Mouse (Mus musculus) granulocyte monocyte progenitor cell, adult 5-6 weeks (primary cell): Measurements from ENCODE around the gene Agbl4. TPM values are rescaled to one million over a fixed set of nuclear protein-coding genes. Genes with fewer than 3 reads are reported as not detected.
A peak's percentile ranks its signal among the peaks of the same experiment; 100 is the strongest.

Experiments
- ATAC-seq: replicated peaks from 2 replicates; pipeline ENCODE4 v1.8.0; 2016; ENCODE audit warnings: mild to moderate bottlenecking, moderate TSS enrichment, inconsistent platforms; ENCODE audit not compliant: poor library complexity, severe bottlenecking
- total RNA-seq, 2 experiments: library from RNA; stranded (forward) in 1 of 2; stranded (reverse) in 1 of 2; fragments of 200-712, 200-1000 nt in 1 of 2; fragments of >200 nt in 1 of 2; fragmentation: Nextera tagmentation in 1 of 2; gene quantifications; 2 replicates each; pipeline ENCODE4 v1.2.3; 2014 to 2017

The Agbl4 gene
- total RNA-seq, 2 experiments from 2014 or later, result not detected

GRCm38 (mm10) chr4:111432013-111432412 lies 1034.6 kb downstream of the Agbl4 start:
- ATAC-seq, result no peak

- no peak for ATAC-seq
Measured at GRCm38 (mm10) chr4:111432417-111432816, 1035.0 kb downstream of the Agbl4 start.

- ATAC-seq, result no peak; the same call in 1 of the 2 replicates
Measured at GRCm38 (mm10) chr4:111441709-111442108, 1044.2 kb downstream of the Agbl4 start.

DNA sequence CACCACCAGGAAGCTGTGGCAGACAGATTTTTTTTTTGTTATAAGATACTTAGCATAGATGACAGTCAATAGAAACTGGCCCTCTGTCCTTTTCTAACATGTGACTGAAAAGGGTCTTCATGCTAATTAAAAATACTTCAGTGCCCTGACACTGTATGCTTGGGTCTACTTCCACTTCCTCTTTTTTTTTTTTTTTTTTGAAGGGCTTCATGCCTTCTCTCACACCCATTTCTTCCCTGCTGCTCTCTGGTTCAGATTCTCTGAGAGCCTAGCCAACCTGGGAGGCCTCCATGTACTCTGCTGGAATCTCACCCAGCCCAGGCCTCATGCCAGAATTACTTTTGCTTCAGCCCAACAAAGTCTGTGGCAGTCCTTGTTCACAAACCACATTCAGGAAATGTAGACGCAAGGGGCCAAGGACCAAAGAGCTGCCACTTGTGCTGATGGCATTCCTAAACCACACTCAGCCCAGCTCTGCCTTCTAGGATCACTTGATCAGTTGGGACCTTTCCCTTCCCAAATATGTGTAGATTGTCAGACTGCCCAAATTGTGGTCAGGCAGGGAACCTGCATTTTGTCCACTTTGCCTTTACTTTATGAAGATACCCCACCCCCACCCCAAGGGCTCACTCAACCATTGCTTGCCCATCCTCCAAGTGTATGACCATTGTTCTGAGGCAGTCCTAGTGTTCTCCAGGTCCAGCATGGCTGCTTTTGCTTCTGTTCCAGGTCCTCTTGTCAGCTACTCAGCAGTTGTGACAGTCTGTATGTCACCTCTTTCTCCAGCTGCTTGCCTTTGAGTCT lies 1045.2 kb downstream of the Agbl4 start:
- ATAC-seq, result peak; percentile 73

- ATAC-seq, result no peak
Measured at GRCm38 (mm10) chr4:111443906-111444615, 1046.6 kb downstream of the Agbl4 start.

DNA sequence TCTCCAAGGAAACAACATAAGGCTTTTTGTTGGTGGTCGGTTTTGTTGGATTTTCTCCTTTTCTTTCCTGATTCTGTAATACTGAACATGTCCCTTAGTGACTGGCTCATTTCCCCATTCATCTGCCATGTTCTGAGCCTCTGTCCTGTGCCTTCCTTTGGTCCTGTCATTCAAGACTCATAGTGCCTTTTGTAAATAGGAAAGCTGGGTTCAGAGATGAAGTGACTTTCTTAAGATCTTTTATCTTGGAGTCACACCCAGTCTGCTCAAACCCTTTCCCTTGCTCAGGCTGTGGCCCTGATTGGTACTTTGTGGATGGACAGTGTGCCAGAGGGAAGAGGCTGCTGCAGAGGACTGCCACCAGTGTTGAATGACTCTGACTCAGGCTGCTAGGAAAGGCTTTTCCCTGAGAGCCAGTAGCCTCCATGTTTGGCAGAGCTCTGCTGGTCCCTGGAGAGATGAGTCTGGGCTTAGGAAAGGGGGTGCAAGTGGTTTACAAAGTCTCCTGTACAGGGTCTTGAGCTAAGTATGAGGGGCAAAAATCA lies 1047.2 kb downstream of the Agbl4 start:
- ATAC-seq, result no peak

DNA sequence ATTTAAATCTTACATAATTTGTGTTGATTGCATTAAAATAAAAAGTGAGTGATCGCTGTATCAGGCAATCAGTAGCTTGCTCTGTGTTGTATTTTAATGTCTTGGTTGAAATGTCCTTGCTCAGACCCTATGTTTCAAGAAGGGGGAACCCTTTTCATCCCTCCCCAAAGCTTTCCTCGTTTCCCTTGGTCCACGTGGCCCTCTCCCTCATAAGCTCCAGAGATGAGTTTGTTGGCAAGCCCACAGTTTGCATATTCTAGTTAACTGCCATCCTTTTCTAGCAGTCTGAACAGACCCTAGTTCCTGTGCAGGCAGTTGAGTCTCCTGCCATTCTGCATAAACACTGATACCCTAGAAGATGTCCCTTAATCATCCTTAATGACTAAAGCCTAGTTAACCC lies 1050.5 kb downstream of the Agbl4 start:
- ATAC-seq, result no peak

DNA sequence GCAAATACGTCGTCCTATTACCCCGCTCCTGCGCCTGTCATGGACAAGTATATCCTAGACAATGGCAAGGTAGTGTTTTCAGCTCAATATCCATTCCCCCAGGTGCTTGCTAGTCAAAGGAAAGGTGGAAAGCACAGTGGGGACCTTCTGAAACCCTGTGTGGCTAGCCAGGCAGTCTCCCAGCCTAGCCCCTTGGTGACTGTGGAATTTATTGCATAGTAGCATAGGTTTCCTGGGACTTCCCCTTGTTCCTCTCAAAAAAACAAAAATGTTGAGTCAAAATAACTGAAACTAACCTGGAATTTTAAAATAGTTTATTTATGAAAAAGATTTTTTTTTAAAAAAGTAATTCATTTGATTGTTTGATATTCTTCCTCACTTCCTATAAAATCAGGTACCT lies 1051.1 kb downstream of the Agbl4 start:
- no peak for ATAC-seq

DNA sequence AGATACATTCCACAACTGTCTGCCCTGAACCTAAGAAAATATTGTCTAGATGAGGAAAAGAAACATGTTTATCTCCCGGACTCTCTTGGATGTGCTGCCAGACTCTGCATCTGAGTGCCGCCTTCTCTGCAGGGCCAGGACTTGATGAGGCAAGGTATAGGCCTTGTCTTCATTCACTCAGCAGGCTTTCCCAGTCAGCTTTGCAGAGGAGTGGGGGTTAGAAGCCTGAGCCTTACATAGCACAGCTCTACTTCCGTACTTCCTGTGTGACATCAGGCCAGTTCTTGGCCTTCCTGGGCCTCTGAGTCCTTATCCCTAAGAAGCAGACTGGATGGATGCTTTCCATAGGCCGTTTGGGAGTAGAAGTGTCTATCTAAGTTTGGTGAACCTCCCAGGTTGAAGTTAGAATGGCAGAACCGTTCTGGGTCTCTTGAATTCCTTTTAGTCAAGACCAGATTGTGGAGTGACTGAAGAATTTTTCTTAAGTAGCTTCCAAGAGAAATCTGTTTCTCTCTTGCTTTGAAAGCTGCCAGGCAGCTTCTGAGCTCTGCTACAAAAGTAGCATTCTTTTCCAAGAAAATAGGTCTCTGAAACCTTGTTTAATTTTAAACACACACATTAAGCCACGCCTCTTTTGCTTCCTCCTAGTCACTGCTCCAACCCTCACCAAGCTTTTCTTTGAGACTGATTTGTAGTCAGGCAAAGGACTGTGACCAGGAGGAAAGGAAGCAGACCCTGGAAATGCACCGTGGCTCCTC lies 1052.2 kb downstream of the Agbl4 start:
- no peak for ATAC-seq

GRCm38 (mm10) chr4:111451283-111451918 lies 1053.9 kb downstream of the Agbl4 start:
- ATAC-seq, result no peak

DNA sequence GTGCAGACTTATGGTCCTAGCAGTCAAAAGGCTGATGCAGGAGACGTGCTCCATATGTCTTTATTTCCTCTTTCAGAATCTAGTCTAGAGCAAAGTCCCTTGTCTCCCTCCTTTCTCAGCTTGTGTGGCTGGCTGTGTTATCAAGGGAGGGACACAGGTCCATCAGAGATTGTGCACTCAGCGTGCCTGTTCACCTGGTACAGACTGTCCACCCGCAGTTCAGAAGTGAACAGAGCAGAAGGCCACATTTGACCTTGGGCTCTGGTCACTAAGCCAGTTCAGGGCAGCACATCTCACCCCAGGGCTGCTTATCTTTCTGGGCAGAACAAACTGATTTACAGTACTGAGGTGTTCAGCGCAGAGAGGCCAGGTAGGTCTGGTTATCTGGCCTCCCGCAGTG lies 1054.7 kb downstream of the Agbl4 start:
- no peak for ATAC-seq

- no peak for ATAC-seq
Measured at GRCm38 (mm10) chr4:111453275-111453674, 1055.8 kb downstream of the Agbl4 start.

DNA sequence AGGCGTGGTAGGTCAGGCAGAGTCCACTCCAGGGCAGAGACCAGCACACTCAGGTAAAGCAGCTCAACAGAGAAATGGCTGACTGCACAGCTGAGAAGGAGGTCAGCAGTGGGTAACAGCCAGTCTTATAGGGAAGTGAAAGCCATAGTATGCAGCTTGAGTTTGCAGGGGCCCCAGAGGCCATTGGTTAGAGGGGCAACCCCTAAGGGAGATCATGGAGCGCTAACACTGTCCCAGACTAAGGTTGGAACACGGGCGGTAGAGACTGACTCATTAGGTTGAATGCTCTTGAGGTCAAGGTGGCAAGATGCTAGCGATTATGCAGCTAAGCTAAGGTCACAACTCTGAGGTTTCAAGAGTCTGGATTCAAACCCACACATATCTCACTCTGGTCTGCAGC lies 1058.2 kb downstream of the Agbl4 start:
- ATAC-seq, result peak; percentile 94

DNA sequence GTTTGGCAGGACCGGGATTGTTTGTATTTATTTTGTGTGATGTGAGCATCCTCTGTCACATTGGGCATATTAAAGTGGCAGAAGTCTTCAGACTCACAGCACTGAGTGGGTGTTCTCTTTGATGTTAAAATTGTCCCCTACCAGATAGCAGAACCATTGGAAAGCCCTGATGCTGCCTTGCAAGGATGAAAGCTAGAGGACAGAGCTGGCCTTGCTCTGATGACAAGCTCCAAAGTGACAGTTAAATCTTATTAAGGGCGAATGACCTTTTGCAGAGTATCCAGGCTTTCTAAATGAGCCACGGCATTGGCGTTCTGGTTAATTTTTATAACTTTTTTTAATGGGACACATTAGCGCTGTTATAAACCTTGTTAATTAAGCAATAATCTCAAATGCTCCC lies 1060.1 kb downstream of the Agbl4 start:
- ATAC-seq, result no peak

GRCm38 (mm10) chr4:111467293-111467773 lies 1069.9 kb downstream of the Agbl4 start:
- ATAC-seq, result no peak

- no peak for ATAC-seq
Measured at GRCm38 (mm10) chr4:111467796-111468195, 1070.3 kb downstream of the Agbl4 start.

DNA sequence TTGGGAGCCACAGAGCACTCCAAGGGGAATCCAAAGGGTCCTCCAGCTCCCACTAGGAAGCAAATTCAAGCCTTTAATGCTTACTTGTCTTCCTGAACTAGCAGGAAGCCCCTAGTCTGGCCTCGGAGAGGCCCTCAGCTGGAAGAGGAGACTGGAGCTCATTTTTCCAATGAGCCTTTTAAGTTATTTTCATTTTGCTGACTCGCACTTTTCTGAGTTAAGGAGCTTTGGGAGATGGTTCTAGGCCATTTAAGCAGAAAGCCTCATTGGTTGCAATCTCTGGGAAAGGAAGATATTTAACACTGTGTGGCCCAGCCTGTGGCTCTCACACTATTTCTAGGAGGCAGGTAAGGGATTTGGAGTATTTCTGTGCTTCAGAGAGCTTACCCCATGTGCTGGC lies 1072.4 kb downstream of the Agbl4 start:
- no peak for ATAC-seq

DNA sequence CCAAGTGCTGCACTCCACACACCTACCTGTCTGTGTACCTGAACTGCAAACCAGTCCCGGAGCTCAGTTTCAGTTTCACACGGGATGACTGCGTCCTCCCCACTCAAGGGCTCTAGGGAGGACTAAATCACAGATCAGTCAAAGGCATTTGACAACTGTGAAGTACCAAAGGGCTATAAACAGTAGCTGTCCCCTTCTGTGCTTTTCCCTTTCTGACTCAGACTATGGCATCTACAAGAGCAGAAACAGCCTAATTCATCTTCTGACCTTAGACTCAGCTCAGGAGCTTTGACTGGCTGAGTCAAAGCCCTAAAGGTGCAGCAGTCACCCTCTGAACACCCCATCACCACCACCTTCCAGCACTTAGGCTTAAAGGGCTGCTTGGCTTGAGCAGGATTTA lies 1074.3 kb downstream of the Agbl4 start:
- ATAC-seq, result no peak

DNA sequence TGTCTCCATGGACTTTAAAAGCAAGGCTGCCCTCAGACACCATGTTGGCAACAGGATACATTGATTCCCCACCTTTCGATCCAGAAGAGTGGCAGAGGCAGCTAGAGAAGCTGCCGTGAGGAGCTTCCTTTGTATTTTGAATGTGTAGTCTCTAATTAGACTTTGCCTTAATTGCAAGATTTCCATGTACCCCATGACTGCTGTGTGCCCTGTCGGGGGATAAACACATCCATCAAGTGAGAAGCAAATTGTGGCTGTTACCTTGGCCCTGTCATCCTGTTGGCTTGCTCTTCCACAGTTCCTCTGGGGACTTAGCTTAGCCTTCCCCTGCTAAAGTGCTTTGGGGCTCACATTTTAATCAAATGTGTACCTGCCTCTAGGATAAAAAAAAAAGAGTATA lies 1075.0 kb downstream of the Agbl4 start:
- no peak for ATAC-seq

DNA sequence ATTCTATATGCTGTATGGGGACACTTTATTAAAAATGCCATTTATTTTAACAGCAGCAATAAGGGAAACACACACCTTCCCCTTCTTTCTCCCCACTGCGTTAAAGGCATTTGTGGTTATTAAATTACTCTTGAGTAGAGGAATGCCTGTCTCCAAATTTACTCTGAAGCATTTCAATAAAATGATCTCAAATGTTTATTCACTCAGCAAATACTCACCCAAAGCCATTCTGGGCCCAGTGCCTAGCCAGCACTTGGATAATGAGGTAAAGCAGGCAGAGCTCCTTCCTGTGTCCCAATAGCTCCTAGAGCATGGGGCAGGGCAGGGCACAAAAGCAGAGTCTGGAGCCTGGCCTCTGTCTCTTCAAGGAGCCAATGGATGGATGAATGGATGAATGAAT lies 1075.6 kb downstream of the Agbl4 start:
- ATAC-seq, result no peak
